Mouse (Mus musculus): ENCODE measurements at regions not wholly inside any gene's neighbourhood (a gene's known extent, or its start where the extent isn't known, plus 50 kb on each side); places are given as distances from the start of the nearest gene placed in this dataset.

- TF ChIP-seq CTCF (IDR thresholded peaks at IDR 0.05; ENCODE audit: control insufficient read depth, insufficient read depth, low read length) = no peak
- no peak for TF ChIP-seq POLR2A (IDR thresholded peaks at IDR 0.05; ENCODE audit: borderline replicate concordance, control insufficient read depth, low read depth, low read length)
- no peak overlapping the region for H3K27ac ChIP-seq (ENCODE audit: control insufficient read depth, insufficient read depth, low read depth, low read length, poor library complexity)
- H3K4me3 ChIP-seq (replicated peaks; ENCODE audit: control insufficient read depth, low read depth, low read length) = no peak overlapping the region
- WGBS = 92% methylated on average over 11 of the region's 11 CpGs
- H3K4me1 ChIP-seq (ENCODE audit: control insufficient read depth, insufficient read depth, low read length) = peaks cover 4% of the 10 kb centered on the region
Observed at GRCm38 (mm10) chr13:112050892-112051291, 237.4 kb upstream of the Ankrd55 start.

GRCm38 (mm10) chr13:112052011-112052410, 236.2 kb upstream of the Ankrd55 start:
- 94% methylated on average over 3 of the region's 3 CpGs for WGBS

GRCm38 (mm10) chr13:112052456-112052855, 235.8 kb upstream of the Ankrd55 start:
- TF ChIP-seq POLR2A (IDR thresholded peaks at IDR 0.05; ENCODE audit: borderline replicate concordance, control insufficient read depth, low read depth, low read length) = no peak

More at GRCm38 (mm10) chr13:112052011-112052410, 236.2 kb upstream of the Ankrd55 start:
- TF ChIP-seq POLR2A (IDR thresholded peaks at IDR 0.05; ENCODE audit: borderline replicate concordance, control insufficient read depth, low read depth, low read length) (no peak), CTCF (IDR thresholded peaks at IDR 0.05; ENCODE audit: control insufficient read depth, insufficient read depth, low read length) (no peak)
- no peak overlapping the region for H3K27ac ChIP-seq (ENCODE audit: control insufficient read depth, insufficient read depth, low read depth, low read length, poor library complexity)
- peaks cover 2% of the 10 kb centered on the region for H3K4me1 ChIP-seq (ENCODE audit: control insufficient read depth, insufficient read depth, low read length)
- no peak overlapping the region for H3K4me3 ChIP-seq (replicated peaks; ENCODE audit: control insufficient read depth, low read depth, low read length)

GRCm38 (mm10) chr13:112054879-112055371, 233.3 kb upstream of the Ankrd55 start:
- H3K4me1 ChIP-seq (ENCODE audit: control insufficient read depth, insufficient read depth, low read length) = peaks cover 2% of the 10 kb centered on the region; the same call in 1 of the 2 replicates
- H3K4me3 ChIP-seq (replicated peaks; ENCODE audit: control insufficient read depth, low read depth, low read length) = no peak overlapping the region
- 83% methylated on average over 6 of the region's 6 CpGs for WGBS
- no peak overlapping the region for H3K27ac ChIP-seq (ENCODE audit: control insufficient read depth, insufficient read depth, low read depth, low read length, poor library complexity)
- TF ChIP-seq CTCF (IDR thresholded peaks at IDR 0.05; ENCODE audit: control insufficient read depth, insufficient read depth, low read length) = no peak
- TF ChIP-seq POLR2A (IDR thresholded peaks at IDR 0.05; ENCODE audit: borderline replicate concordance, control insufficient read depth, low read depth, low read length) = no peak

More at GRCm38 (mm10) chr13:112052456-112052855, 235.8 kb upstream of the Ankrd55 start:
- WGBS = 81% methylated on average over 3 of the region's 3 CpGs
- Histone ChIP-seq H3K4me3 (replicated peaks; ENCODE audit: control insufficient read depth, low read depth, low read length) (no peak overlapping the region), H3K27ac (ENCODE audit: control insufficient read depth, insufficient read depth, low read depth, low read length, poor library complexity) (no peak overlapping the region), H3K4me1 (ENCODE audit: control insufficient read depth, insufficient read depth, low read length) (peaks cover 2% of the 10 kb centered on the region)

- TF ChIP-seq POLR2A (IDR thresholded peaks at IDR 0.05; ENCODE audit: borderline replicate concordance, control insufficient read depth, low read depth, low read length) (no peak), CTCF (IDR thresholded peaks at IDR 0.05; ENCODE audit: control insufficient read depth, insufficient read depth, low read length) (no peak)
- H3K27ac ChIP-seq (ENCODE audit: control insufficient read depth, insufficient read depth, low read depth, low read length, poor library complexity) = no peak overlapping the region
- H3K4me1 ChIP-seq (ENCODE audit: control insufficient read depth, insufficient read depth, low read length) = peaks cover 9% of the 10 kb centered on the region
- no peak overlapping the region for H3K4me3 ChIP-seq (replicated peaks; ENCODE audit: control insufficient read depth, low read depth, low read length)
- 55% methylated on average over 11 of the region's 11 CpGs for WGBS
Observed at GRCm38 (mm10) chr13:112058218-112058617, 230.0 kb upstream of the Ankrd55 start.

GRCm38 (mm10) chr13:112058771-112059170, 229.5 kb upstream of the Ankrd55 start:
- Histone ChIP-seq H3K27ac (ENCODE audit: control insufficient read depth, insufficient read depth, low read depth, low read length, poor library complexity) (no peak overlapping the region), H3K4me1 (ENCODE audit: control insufficient read depth, insufficient read depth, low read length) (peaks cover 9% of the 10 kb centered on the region)
- 71% methylated on average over 6 of the region's 6 CpGs for WGBS

GRCm38 (mm10) chr13:112062024-112062423, 226.2 kb upstream of the Ankrd55 start:
- 44% methylated on average over 8 of the region's 8 CpGs for WGBS
- Histone ChIP-seq H3K27ac (ENCODE audit: control insufficient read depth, insufficient read depth, low read depth, low read length, poor library complexity) (no peak overlapping the region), H3K4me3 (replicated peaks; ENCODE audit: control insufficient read depth, low read depth, low read length) (no peak overlapping the region), H3K4me1 (ENCODE audit: control insufficient read depth, insufficient read depth, low read length) (peaks cover 9% of the 10 kb centered on the region)
- no peak for TF ChIP-seq POLR2A (IDR thresholded peaks at IDR 0.05; ENCODE audit: borderline replicate concordance, control insufficient read depth, low read depth, low read length)
- TF ChIP-seq CTCF (IDR thresholded peaks at IDR 0.05; ENCODE audit: control insufficient read depth, insufficient read depth, low read length) = no peak

More at GRCm38 (mm10) chr13:112058771-112059170, 229.5 kb upstream of the Ankrd55 start:
- H3K4me3 ChIP-seq (replicated peaks; ENCODE audit: control insufficient read depth, low read depth, low read length) = no peak overlapping the region
- TF ChIP-seq POLR2A (IDR thresholded peaks at IDR 0.05; ENCODE audit: borderline replicate concordance, control insufficient read depth, low read depth, low read length) = no peak
- no peak for TF ChIP-seq CTCF (IDR thresholded peaks at IDR 0.05; ENCODE audit: control insufficient read depth, insufficient read depth, low read length)

- Histone ChIP-seq H3K4me1 (ENCODE audit: control insufficient read depth, insufficient read depth, low read length) (peaks cover 7% of the 10 kb centered on the region), H3K27ac (ENCODE audit: control insufficient read depth, insufficient read depth, low read depth, low read length, poor library complexity) (no peak overlapping the region), H3K4me3 (replicated peaks; ENCODE audit: control insufficient read depth, low read depth, low read length) (no peak overlapping the region)
- WGBS = 4% methylated on average over 11 of the region's 11 CpGs
- TF ChIP-seq POLR2A (IDR thresholded peaks at IDR 0.05; ENCODE audit: borderline replicate concordance, control insufficient read depth, low read depth, low read length) (no peak), CTCF (IDR thresholded peaks at IDR 0.05; ENCODE audit: control insufficient read depth, insufficient read depth, low read length) (no peak)
Observed at GRCm38 (mm10) chr13:112063409-112064111, 224.7 kb upstream of the Ankrd55 start.
